Mouse (Mus musculus): Measurements from ENCODE around the gene Erbin.
A peak's percentile ranks its signal among the peaks of the same experiment; 100 is the strongest.

Gene Erbin

DNA sequence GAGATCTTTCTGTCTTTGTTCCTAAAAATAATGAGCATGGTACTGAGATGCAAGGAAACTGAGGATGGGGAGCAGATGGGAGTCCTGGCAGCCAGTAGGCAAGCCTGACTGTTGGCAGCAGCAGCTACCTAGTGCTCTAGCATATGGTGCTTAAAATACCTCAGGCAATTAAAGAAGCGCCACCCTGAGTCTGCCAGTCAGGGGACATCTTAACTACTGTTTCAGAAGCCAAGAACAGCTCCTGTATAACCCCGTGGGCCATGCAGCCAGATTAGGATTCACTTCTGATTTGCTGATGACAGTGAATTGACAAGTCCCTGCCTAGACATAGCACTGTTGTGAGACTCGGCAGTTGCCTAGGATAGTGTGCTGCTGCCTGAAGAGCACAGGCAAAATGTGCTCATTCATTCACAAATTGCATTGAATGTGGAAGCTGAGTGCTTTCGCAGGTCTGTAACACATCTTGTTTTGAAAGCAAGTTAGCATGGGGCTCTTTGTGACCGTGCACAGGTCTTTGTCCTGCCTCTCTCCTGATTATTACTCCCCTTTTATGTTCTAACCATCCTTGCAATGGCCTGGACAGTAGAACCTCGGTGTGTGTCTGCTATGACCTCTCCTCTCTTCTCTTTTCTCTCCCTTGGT is 114.0 kb downstream of the Erbin start:
- DNase-seq = peak; percentile 41

DNA sequence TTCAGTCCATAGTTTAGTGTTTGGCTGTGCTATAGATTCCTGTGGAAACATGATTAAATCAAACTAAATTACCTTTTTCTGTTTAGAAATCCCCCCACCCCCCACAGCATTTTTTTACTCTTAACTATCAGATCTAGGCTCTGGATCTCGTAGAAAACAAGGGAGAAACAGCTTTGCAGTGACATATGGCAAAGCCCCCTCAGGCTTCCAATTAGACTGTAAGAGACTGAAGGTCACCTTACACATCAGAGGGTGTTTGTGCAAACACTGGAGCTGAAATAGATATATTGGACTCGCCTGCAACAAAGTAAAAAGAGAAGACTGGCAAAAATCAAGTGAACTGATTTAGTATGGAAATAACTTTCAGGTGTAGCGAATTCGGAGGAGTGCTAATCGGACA is 116.6 kb downstream of the Erbin start:
- no peak for DNase-seq

DNA sequence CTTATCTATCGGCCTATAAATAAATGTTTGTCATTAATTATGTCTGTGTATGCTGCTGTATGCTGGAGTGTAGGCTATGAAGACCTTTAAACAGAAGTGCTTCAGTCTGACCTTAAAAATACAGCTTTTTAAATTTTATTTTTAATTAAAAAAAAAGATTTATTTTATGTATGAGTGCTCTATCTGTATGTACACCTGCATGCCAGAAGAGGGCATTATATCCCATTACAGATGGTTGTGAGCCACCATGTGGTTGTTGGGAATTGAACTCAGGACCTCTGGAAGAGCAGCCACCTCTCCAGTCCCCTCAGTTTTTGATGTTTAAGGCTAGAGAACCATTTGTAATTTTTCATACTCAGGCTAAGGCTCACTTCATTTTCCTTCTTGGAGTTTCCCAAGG is 119.3 kb downstream of the Erbin start:
- no peak for DNase-seq

DNA sequence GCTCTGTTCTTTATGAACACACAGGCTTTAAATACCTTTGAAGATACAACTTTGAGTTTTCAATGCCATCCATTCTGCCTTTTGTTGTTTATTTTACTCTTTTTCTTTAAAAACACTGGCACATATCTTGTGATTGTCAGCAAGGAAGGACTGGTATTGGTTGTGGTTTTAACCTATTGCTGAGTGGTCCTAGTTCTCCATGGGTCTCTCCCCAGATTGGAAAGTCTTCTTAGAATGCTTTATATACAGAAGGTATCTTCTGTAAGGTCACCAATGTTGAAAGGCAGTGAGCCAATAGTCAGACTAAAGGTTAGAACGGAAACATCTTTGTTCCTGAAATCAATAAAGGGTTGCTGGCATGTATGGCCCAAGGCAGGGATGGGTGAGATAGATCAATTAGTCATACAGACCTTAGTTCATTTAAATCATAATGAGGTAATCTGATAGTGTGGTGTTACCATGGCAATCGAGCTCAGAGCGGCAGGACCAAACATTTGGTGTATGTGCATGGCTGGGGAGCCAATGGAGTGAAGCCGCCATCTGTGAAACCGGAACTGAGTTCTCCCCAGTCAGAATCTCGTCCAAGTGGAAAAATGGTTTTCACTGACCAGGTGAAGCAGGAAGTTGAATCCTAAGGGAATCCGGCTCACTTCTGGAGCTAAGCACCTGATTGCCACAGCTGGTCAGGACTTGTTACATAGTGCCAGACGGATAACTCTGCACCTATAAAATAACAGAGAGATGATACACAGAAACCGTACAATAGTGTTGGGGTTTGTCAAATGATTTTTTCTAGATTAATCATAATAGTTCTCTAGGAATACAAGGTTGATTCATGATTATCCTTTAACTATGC is 125.4 kb downstream of the Erbin start:
- no peak for DNase-seq

DNA sequence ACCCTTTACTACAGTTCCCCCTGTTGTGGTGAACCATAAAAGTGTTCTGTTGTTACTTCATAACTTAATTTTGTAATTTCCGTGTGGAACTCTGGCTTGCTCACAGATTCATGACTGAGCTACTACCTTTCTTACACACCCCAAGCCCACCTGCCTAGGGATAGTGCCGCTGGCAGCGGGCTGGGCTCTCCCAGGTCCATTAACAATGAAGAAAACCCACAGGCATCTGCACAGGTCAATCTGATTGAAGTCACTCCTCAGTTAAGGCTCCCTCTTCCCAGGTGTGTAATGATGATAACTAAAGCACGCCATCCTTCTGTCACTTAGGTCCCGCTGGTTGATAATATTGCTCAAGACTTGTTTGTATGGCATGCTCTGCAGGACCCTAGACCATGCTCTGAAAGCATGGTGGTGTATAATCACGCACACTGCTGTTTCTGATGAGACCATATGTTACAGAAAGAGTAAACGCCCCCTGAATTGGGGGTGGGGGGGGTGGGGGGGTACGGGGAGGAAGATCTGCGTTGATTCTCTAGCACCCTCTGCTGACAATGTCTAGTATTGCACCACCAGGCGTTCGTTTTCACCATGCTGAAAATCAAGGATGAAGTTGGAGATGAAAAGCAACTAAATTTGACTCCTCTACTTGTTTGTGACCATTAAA is 140.3 kb downstream of the Erbin start:
- peak; percentile 54 for DNase-seq

DNA sequence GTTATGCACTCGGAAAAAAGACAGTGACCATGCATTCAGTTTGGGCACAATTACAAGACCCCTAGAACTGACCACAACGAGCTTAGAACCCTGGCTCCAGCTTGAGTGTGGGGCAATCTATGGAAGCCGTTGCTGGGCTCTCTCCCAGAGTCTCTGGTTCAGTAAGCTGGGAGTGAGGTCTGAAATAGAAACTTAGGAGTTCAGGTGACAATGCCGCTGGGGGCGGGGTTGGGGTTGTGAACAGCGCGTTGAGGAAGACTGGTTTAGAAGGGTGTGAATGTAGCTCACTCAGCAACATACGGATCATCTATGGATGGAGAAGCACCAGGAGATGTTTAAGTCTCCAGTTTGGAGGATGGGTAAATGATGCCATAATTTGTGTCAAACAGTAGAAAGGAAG is 143.2 kb downstream of the Erbin start:
- no peak for DNase-seq

DNA sequence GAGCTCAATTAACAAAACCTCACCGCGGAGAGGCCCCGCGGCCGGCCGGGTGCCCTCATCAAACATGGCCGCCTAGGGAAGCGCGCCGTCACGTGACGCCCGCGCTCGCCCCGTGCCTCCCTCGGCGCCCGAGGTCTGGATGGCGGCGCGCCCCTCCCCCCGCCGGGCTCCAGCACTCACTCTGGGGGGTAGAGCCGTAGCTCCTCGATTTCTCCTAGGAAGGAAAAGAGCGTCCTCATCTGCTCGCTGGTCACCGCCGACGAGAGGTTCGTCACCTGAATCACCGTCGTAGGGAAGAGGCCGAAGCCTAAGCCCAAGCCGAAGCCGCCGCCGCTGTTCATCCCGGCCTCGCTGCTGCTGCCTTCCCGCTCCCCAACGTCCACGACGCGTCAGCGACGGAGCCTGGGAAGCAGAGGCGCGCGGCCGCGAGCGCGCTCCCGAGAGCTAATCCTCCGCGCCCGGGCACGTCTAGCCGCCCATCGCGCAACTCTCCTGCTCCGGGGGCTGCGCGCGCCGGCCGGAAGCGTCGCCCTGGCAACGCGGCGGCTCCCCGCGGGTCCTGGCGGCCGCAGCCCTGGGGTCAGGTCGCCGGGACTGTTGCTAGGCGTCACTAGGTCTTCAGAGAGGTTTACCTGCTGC is 146.1 kb downstream of the Erbin start, which contains the start of gene Srek1:
Gene Srek1, minus strand, starts transcription at position 490 of the 639 bp plus-strand sequence.
- peak; percentile 99 for DNase-seq

DNA sequence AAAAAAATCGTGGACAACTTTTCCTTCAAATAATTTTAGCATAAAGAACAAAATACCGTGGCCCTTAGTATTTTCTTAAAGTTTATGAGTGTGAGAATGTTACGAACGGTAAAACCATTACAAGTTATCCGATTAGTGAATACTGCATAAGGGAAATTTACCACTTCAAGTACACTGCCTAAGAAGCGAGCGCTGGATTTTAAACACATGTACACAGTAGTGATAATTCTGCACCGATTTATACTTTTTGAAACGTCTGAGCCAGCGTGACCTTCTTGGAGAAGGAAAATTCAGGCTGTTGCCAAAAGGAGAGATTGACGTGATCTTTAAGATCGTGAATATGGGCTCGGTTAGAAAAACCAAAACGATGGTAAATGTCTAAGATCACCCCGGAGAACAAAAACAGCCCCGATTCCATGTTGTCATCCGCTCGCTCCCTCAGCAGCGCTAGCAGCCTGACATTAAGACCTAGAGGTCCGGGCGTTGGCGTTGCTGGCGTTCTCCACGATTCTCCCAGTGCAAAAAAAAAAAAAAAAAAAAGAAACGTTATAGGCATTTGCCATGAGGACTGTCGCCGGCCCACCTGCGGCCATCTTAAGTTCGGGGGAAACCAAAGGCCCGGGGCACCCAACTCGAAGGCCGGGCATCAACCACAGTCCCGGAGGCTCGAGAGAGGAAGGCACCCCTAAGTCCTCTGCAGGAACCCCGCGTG is 146.8 kb downstream of the Erbin start:
- no peak for DNase-seq

DNA sequence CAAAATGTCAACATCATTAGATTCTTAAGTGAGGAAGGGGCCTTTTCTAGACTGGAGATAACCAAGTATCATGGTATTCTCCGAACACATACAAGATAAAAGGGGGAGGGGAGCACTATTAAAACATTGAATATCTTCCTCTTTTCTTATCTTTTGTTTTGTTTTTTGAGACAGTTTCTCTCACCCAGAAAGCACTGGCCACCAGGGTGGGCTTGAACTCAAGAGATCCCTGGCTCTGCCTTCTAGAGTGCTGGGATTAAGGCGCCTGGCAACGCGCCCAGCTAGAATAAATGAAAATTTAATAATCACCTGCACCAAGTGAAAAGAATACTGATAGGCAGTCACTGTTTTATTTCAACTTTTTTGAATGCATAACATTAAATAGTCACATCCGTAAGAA is 147.4 kb downstream of the Erbin start:
- DNase-seq = peak; percentile 18

DNA sequence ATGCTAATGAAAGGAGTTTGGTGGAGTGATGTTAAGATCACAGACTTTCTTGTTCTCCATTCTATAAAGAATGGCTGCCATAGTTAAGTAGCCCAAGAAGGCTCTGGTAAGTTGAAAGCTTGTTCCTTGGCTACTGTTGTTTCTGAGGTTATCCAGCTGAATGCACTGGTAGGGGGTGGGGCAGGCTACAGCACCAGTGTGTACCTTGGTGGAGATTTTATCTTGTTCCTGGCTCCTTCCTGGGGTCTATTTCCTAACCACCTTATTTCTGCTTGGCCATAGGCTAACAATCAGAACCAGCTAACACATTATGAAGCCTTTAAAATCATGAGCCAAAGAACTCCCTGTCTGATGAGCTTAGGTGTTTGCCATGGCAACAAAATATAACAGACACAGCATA is 149.5 kb downstream of the Erbin start:
- no peak for DNase-seq

Data from right cerebral cortex, postnatal 4 days (tissue).